Mouse (Mus musculus): ENCODE results near the gene Klk8. TPM values are rescaled to one million over a fixed set of nuclear protein-coding genes. Genes with fewer than 3 reads are reported as not detected.

Klk8 gene
- total RNA-seq, 1 experiment from 2014 or later, result 45.1 TPM

- no peak for ATAC-seq (replicated peaks in 1 of 2; ENCODE audit: insufficient read depth in 1 of 2, low FRiP score in 2 of 2, low TSS enrichment in 1 of 2, low read depth in 1 of 2, poor library complexity in 2 of 2, severe bottlenecking in 2 of 2)
Measured at GRCm38 (mm10) chr7:43851616-43852015, 54.2 kb downstream of the Klk8 start.

Other genes starting within 250 kb of the Klk8 start
- gene Zfp658, start 235.3 kb upstream of the Klk8 start, total RNA-seq (2017), result 6.1 and 6.6 TPM in 2 replicates
- 10.9 and 15.6 TPM in 2 replicates for gene Zfp719, start 218.0 kb upstream of the Klk8 start, total RNA-seq (2017)
- gene Zfp819, start 190.4 kb upstream of the Klk8 start, total RNA-seq (2017), result not detected in 2 replicates
- gene Ceacam18, start 162.9 kb upstream of the Klk8 start, total RNA-seq (2017), result not detected in 2 replicates
- gene Siglece, start 137.4 kb upstream of the Klk8 start, total RNA-seq (2017), result 1.7 and 4.1 TPM in 2 replicates
- 6.3 and 9.8 TPM in 2 replicates for gene Ctu1, start 125.6 kb upstream of the Klk8 start, total RNA-seq (2017)
- not detected in 2 replicates for gene Klk14, start 107.2 kb upstream of the Klk8 start, total RNA-seq (2017)
- not detected in 2 replicates for gene Klk13, start 85.0 kb upstream of the Klk8 start, total RNA-seq (2017)
- gene Klk12, start 28.7 kb upstream of the Klk8 start, total RNA-seq (2017), result not detected in 2 replicates
- gene Klk11, start 23.0 kb upstream of the Klk8 start, total RNA-seq (2017), result not detected in 2 replicates
- gene Klk10, start 16.5 kb upstream of the Klk8 start, total RNA-seq (2017), result not detected in 2 replicates
- not detected in 2 replicates for gene Klk9, start 5.7 kb upstream of the Klk8 start, total RNA-seq (2017)
- gene Klk7, start 13.7 kb downstream of the Klk8 start, total RNA-seq (2017), result 0.10 TPM in 1 of 2 replicates, not detected in the other
- gene Klk6, start 26.9 kb downstream of the Klk8 start, total RNA-seq (2017), result not detected in 2 replicates
- gene Klk5, start 44.4 kb downstream of the Klk8 start, total RNA-seq (2017), result not detected in 2 replicates
- gene Klk4, start 83.6 kb downstream of the Klk8 start, total RNA-seq (2017), result not detected in 2 replicates
- gene Klk15, start 136.2 kb downstream of the Klk8 start, total RNA-seq (2017), result not detected in 2 replicates
- gene Klk1b8, start 153.1 kb downstream of the Klk8 start, total RNA-seq (2017), result not detected in 2 replicates
- gene Klk1b1, start 169.2 kb downstream of the Klk8 start, total RNA-seq (2017), result not detected in 2 replicates
- not detected in 2 replicates for gene Klk1b9, start 178.5 kb downstream of the Klk8 start, total RNA-seq (2017)
- not detected in 2 replicates for gene Klk1b11, start 198.3 kb downstream of the Klk8 start, total RNA-seq (2017)
- gene Klk1b26, start 214.6 kb downstream of the Klk8 start, total RNA-seq (2017), result not detected in 2 replicates